Mouse (Mus musculus) brown adipose tissue, adult 24 weeks (tissue): ENCODE measurements around the gene Aprt. TPM values are rescaled to one million over a fixed set of nuclear protein-coding genes. Genes with fewer than 3 reads are reported as not detected.
"Not testable (repeated sequence)": the region's sequence is repeated elsewhere in the genome, so short reads cannot be mapped to it uniquely, and the experiment has no call there.

Experiments
- H3K27ac ChIP-seq: fragments of 200-500 bp; replicated peaks from 2 replicates; pipeline ENCODE4 v1.5.1; 2012; ENCODE audit warnings: low read depth, mild to moderate bottlenecking, low read length
- H3K4me1 ChIP-seq: fragments of 200-500 bp; 2 replicates; pipeline ENCODE4 v1.6.1; 2012; ENCODE audit warnings: low read length, mixed read lengths; ENCODE audit not compliant: control insufficient read depth, insufficient read depth, insufficient read length
- H3K4me3 ChIP-seq: fragments of 200-500 bp; 2 replicates; pipeline ENCODE4 v1.5.1; 2012; ENCODE audit warnings: low read depth, mild to moderate bottlenecking, low read length, moderate library complexity; ENCODE audit not compliant: insufficient read depth
- polyA plus RNA-seq: library from polyadenylated mRNA; stranded (reverse); fragments of >200 nt; gene quantifications from 2 replicates; pipeline ENCODE4 v1.2.4, GENCODE M21; 2012; ENCODE audit not compliant: missing spikeins, insufficient read depth, insufficient read length

The Aprt gene
- polyA plus RNA-seq, 1 experiment = 17.3 TPM

GRCm38 (mm10) chr8:122574667-122575251 is 1.9 kb downstream of the Aprt start:
- peak overlapping the region; percentile 82; the same call in 1 of the 2 replicates for H3K4me3 ChIP-seq
- H3K4me1 ChIP-seq = peaks cover 7% of the 10 kb centered on the region
- no peak overlapping the region; the same call in 1 of the 2 replicates for H3K27ac ChIP-seq

GRCm38 (mm10) chr8:122574264-122574663 is 2.4 kb downstream of the Aprt start:
- Histone ChIP-seq H3K27ac (no peak overlapping the region), H3K4me1 (peaks cover 7% of the 10 kb centered on the region), H3K4me3 (no peak overlapping the region)

GRCm38 (mm10) chr8:122573577-122573976 is 3.1 kb downstream of the Aprt start:
- peaks cover 7% of the 10 kb centered on the region for H3K4me1 ChIP-seq
- no peak overlapping the region for H3K4me3 ChIP-seq
- no peak overlapping the region for H3K27ac ChIP-seq

- not testable (repeated sequence) for H3K4me3 ChIP-seq, H3K4me1 ChIP-seq, H3K27ac ChIP-seq
Observed at GRCm38 (mm10) chr8:122573176-122573575, 3.5 kb downstream of the Aprt start.

- Histone ChIP-seq H3K27ac (no peak overlapping the region), H3K4me3 (no peak overlapping the region), H3K4me1 (peaks cover 7% of the 10 kb centered on the region)
Observed at GRCm38 (mm10) chr8:122572751-122573150, 4.0 kb downstream of the Aprt start.

GRCm38 (mm10) chr8:122571750-122572267 is 4.9 kb downstream of the Aprt start:
- no peak overlapping the region for H3K4me3 ChIP-seq
- no peak overlapping the region for H3K27ac ChIP-seq
- peaks cover 7% of the 10 kb centered on the region for H3K4me1 ChIP-seq

GRCm38 (mm10) chr8:122571153-122571552 is 5.6 kb downstream of the Aprt start:
- Histone ChIP-seq H3K4me3 (no peak overlapping the region), H3K27ac (no peak overlapping the region), H3K4me1 (peaks cover 12% of the 10 kb centered on the region)

GRCm38 (mm10) chr8:122569996-122570395 is 6.7 kb downstream of the Aprt start:
- Histone ChIP-seq H3K4me3 (no peak overlapping the region), H3K27ac (no peak overlapping the region), H3K4me1 (peaks cover 5% of the 10 kb centered on the region)

GRCm38 (mm10) chr8:122569329-122569728 is 7.4 kb downstream of the Aprt start:
- Histone ChIP-seq H3K27ac (no peak overlapping the region), H3K4me3 (no peak overlapping the region), H3K4me1 (peaks cover 5% of the 10 kb centered on the region)

GRCm38 (mm10) chr8:122568881-122569309 is 7.8 kb downstream of the Aprt start:
- Histone ChIP-seq H3K4me3 (peak overlapping the region; percentile 8; the same call in 1 of the 2 replicates), H3K27ac (no peak overlapping the region), H3K4me1 (peaks cover 5% of the 10 kb centered on the region)

GRCm38 (mm10) chr8:122568109-122568504 is 8.6 kb downstream of the Aprt start:
- peak overlapping the region; percentile 82 for H3K4me3 ChIP-seq
- H3K27ac ChIP-seq = peak overlapping the region; percentile 59

GRCm38 (mm10) chr8:122567361-122568108 is 9.2 kb downstream of the Aprt start, which contains the start of gene Cdt1:
TSS of gene Cdt1 (plus strand) at chr8:122568015.
- Histone ChIP-seq H3K4me1 (peaks cover 5% of the 10 kb centered on the region), H3K4me3 (peak within 1 kb of the TSS; percentile 82), H3K27ac (peak within 1 kb of the TSS; percentile 83)

More at GRCm38 (mm10) chr8:122568109-122568504, 8.6 kb downstream of the Aprt start:
- H3K4me1 ChIP-seq = peaks cover 5% of the 10 kb centered on the region

- peak overlapping the region; percentile 83 for H3K27ac ChIP-seq
- H3K4me1 ChIP-seq = peaks cover 5% of the 10 kb centered on the region
- H3K4me3 ChIP-seq = peak overlapping the region; percentile 69
Observed at GRCm38 (mm10) chr8:122566766-122567165, 9.9 kb downstream of the Aprt start.

GRCm38 (mm10) chr8:122564363-122565352 is 12.1 kb downstream of the Aprt start:
- Histone ChIP-seq H3K27ac (peak overlapping the region; percentile 81), H3K4me1 (peaks cover 5% of the 10 kb centered on the region), H3K4me3 (peak overlapping the region; percentile 27; the same call in 1 of the 2 replicates)
